Mouse (Mus musculus): Measurements from ENCODE around the gene Antxr1.
A peak's percentile ranks its signal among the peaks of the same experiment; 100 is the strongest.

Gene Antxr1

GRCm38 (mm10) chr6:87335091-87335934 lies at the start of gene Antxr1:
Gene Antxr1, minus strand, starts transcription at chr6:87335821.
- DNase-seq (ENCODE audit: low spot score in 2 of 2), result peak in 1 of 2 experiments; percentile 47

- no peak for DNase-seq (ENCODE audit: low spot score in 2 of 2)
Observed at GRCm38 (mm10) chr6:87384761-87385160, 49.1 kb upstream of the Antxr1 start.

- DNase-seq (ENCODE audit: low spot score in 2 of 2), result no peak
Observed at GRCm38 (mm10) chr6:87383926-87384691, 48.5 kb upstream of the Antxr1 start.

- DNase-seq (ENCODE audit: low spot score in 2 of 2), result no peak
Observed at GRCm38 (mm10) chr6:87373057-87373456, 37.4 kb upstream of the Antxr1 start, which contains the start of gene Gkn2. Gene Gkn2, plus strand, starts transcription at chr6:87373357.

GRCm38 (mm10) chr6:87369223-87369622 lies 33.6 kb upstream of the Antxr1 start:
- DNase-seq (ENCODE audit: low spot score in 2 of 2), result no peak

GRCm38 (mm10) chr6:87354441-87354840 lies 18.8 kb upstream of the Antxr1 start:
- no peak for DNase-seq (ENCODE audit: low spot score in 2 of 2)

- no peak for DNase-seq (ENCODE audit: low spot score in 2 of 2)
Observed at GRCm38 (mm10) chr6:87350829-87351228, 15.2 kb upstream of the Antxr1 start, which contains the start of gene Gkn1. Gene Gkn1, minus strand, starts transcription at chr6:87350942.

- DNase-seq (ENCODE audit: low spot score in 2 of 2), result no peak
Observed at GRCm38 (mm10) chr6:87335935-87336295, 294 bp upstream of the Antxr1 start.

- no peak for DNase-seq (ENCODE audit: low spot score in 2 of 2)
Observed at GRCm38 (mm10) chr6:87334361-87335090, 1.1 kb downstream of the Antxr1 start.

- DNase-seq (ENCODE audit: low spot score in 2 of 2), result no peak
Observed at GRCm38 (mm10) chr6:87332380-87332779, 3.2 kb downstream of the Antxr1 start.

GRCm38 (mm10) chr6:87328265-87329173 lies 7.1 kb downstream of the Antxr1 start:
- no peak for DNase-seq (ENCODE audit: low spot score in 2 of 2)

GRCm38 (mm10) chr6:87326932-87327331 lies 8.7 kb downstream of the Antxr1 start:
- no peak for DNase-seq (ENCODE audit: low spot score in 2 of 2)

- DNase-seq (ENCODE audit: low spot score in 2 of 2), result peak; percentile 12 to 69
Observed at GRCm38 (mm10) chr6:87323381-87323780, 12.2 kb downstream of the Antxr1 start.

- DNase-seq (ENCODE audit: low spot score in 2 of 2), result no peak
Observed at GRCm38 (mm10) chr6:87318651-87319050, 17.0 kb downstream of the Antxr1 start.

GRCm38 (mm10) chr6:87316966-87317365 lies 18.7 kb downstream of the Antxr1 start:
- no peak for DNase-seq (ENCODE audit: low spot score in 2 of 2)

GRCm38 (mm10) chr6:87312761-87313160 lies 22.9 kb downstream of the Antxr1 start:
- DNase-seq (ENCODE audit: low spot score in 2 of 2), result no peak

- DNase-seq (ENCODE audit: low spot score in 2 of 2), result no peak
Observed at GRCm38 (mm10) chr6:87304486-87304885, 31.1 kb downstream of the Antxr1 start.

- no peak for DNase-seq (ENCODE audit: low spot score in 2 of 2)
Observed at GRCm38 (mm10) chr6:87302746-87303145, 32.9 kb downstream of the Antxr1 start.

- DNase-seq (ENCODE audit: low spot score in 2 of 2), result no peak
Observed at GRCm38 (mm10) chr6:87301991-87302390, 33.6 kb downstream of the Antxr1 start.

GRCm38 (mm10) chr6:87294904-87295303 lies 40.7 kb downstream of the Antxr1 start:
- DNase-seq (ENCODE audit: low spot score in 2 of 2), result no peak
